Mouse (Mus musculus) cortical plate, adult 2 months (tissue): ENCODE results near the gene Crip2. TPM values are rescaled to one million over a fixed set of nuclear protein-coding genes. Genes with fewer than 3 reads are reported as not detected.

Experiments
- H3K27ac ChIP-seq: fragments of 200-500 bp; 2 replicates; pipeline ENCODE4 v1.5.1; 2012; ENCODE audit warnings: low read length, control low read depth, inconsistent platforms; ENCODE audit not compliant: insufficient read depth
- H3K4me1 ChIP-seq: fragments of 200-500 bp; 2 replicates; pipeline ENCODE4 v1.6.1; 2011; ENCODE audit warnings: low read length; ENCODE audit not compliant: control insufficient read depth, insufficient read depth
- H3K4me3 ChIP-seq: fragments of 200-500 bp; 2 replicates; pipeline ENCODE4 v1.5.1; 2011; ENCODE audit warnings: mild to moderate bottlenecking, low read length, control low read depth; ENCODE audit not compliant: insufficient read depth
- CTCF ChIP-seq: fragments of 200-500 bp; IDR thresholded peaks from 2 replicates; pipeline ENCODE4 v1.5.1; 2011; ENCODE audit warnings: mild to moderate bottlenecking, control low read depth, low read length; ENCODE audit not compliant: insufficient read depth; ENCODE audit errors: extremely low read depth
- POLR2A ChIP-seq: fragments of 200-500 bp; IDR thresholded peaks from 2 replicates; pipeline ENCODE4 v1.6.1; 2011; ENCODE audit warnings: mild to moderate bottlenecking, low read length, control low read depth; ENCODE audit not compliant: insufficient read depth; ENCODE audit errors: extremely low read depth
- polyA plus RNA-seq: library from polyadenylated mRNA; depleted of rRNA; stranded (reverse); fragments of >200 nt; gene quantifications from 2 replicates; pipeline ENCODE4 v1.2.3, GENCODE M21; 2012

The Crip2 gene
- polyA plus RNA-seq, 1 experiment = 281 TPM

GRCm38 (mm10) chr12:113106386-113106785, 33.6 kb upstream of the Crip2 start:
- TF ChIP-seq CTCF = no peak
- no peak for TF ChIP-seq POLR2A
- H3K4me1 ChIP-seq = peaks cover 15% of the 10 kb centered on the region
- H3K4me3 ChIP-seq = no peak overlapping the region
- H3K27ac ChIP-seq = no peak overlapping the region

GRCm38 (mm10) chr12:113107431-113108124, 32.5 kb upstream of the Crip2 start:
- no peak overlapping the region for H3K4me3 ChIP-seq
- H3K4me1 ChIP-seq = peaks cover 11% of the 10 kb centered on the region
- no peak overlapping the region for H3K27ac ChIP-seq
- TF ChIP-seq POLR2A (no peak), CTCF (no peak)

DNA sequence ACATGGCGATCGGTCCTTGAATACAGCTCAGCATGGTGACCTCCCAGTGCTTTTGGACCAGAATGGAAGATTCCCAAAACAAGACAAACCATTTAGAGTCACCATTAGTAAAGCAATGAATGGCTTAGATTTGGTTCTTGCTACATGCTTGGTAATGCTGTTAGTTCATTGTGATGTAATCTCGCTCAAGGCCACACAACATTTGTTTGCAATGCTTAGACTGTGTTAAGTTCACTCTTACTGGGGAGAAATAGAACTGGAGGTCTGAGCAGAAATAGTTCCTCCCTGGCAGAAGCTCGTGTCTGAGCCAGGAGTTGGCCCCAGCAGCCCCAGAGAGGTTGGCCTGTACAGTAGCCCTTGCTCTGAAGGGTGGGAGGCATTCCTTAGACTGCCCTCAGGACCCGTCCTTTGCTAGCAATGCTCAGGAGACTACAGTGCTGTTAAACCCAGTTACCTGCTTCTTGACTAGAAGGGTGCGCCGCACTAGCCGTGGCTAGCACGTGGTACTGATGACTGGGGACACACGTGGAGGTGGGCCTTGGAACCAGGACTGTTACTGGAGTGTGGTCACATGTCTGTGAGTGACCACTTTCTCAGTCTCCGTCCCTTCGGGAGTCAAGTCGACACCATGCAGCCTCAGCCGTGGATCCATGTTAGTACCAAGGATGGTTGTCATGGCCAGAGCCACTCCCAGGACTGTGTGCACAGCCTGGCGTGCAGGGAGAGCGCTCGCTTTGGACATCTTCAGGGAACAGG, 31.3 kb upstream of the Crip2 start:
- Histone ChIP-seq H3K4me3 (no peak overlapping the region), H3K4me1 (peaks cover 11% of the 10 kb centered on the region), H3K27ac (no peak overlapping the region)
- TF ChIP-seq POLR2A (no peak), CTCF (no peak)

DNA sequence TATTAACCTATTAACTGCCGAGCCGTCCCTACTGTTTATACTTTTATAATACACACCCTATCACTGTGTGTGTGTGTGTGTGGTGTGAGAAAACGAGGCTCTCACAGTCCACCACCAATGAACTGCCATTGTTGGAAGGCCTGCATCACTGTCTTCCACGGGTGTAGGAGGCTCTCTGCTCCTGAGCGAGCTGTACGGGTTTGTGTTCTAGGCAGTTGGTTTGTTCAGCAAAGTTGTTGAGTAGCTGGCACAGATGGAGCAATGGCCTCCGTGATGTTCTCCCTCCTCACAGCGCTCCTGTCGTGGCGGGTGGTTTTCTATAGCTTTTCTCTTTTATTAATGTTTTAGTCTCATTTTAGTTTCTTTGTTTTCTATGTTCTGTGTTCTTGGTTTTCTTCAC, 30.2 kb upstream of the Crip2 start:
- Histone ChIP-seq H3K4me1 (peaks cover 11% of the 10 kb centered on the region), H3K4me3 (no peak overlapping the region), H3K27ac (no peak overlapping the region)
- TF ChIP-seq POLR2A = no peak
- no peak for TF ChIP-seq CTCF

DNA sequence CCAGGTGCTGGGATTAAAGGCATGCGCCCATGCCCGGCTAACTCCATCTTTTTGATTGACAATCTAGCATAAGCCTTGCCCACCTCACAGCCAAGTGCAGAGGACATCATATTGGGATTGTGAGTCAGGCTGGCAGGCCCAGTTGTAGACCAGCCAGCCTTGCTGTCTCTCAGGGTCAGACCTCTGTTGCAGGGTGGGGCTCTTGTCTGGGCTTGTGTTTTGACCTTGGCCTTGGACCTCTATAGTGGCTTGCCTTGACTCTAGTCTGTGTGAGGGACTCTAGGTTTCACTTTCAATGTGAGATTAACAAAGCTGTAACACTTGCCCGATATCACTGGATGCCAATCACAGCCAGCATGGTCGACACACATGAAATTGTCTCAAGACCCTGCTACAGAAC, 25.9 kb upstream of the Crip2 start:
- Histone ChIP-seq H3K4me3 (no peak overlapping the region), H3K27ac (no peak overlapping the region), H3K4me1 (peaks cover 2% of the 10 kb centered on the region)
- TF ChIP-seq POLR2A = no peak
- TF ChIP-seq CTCF = no peak

DNA sequence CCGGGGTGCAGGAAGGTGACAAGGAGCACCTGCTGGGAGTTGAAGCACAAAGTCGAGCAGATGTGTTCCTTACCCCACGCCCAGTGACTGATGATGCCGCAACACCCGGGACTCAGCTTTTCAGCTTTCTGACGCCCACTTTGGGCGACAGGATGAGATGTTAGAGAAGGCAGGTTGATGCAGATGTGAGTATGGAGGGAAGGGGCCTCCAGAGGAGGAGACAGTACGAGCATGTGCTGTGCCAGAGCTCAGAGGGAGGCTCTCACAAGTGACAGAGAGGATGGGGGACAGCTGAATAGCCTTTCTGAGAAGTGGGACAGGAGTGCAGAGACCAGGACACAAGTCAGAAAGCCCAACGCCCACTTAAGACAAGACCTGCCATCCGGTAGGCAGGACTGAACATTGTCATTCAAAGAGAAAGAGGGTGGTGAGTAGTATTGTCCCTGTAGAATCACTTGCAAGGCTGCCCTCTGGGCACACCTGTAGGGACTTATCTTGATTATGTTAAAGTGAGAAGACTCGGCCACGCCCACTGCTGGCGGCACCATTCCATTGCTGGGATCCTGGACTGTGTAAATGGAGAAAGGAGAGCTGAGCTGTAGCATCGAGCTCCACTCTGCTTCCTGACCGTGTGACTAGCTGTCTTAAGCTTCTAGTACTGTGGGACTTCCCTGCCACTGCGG, 25.0 kb upstream of the Crip2 start:
- Histone ChIP-seq H3K4me3 (no peak overlapping the region), H3K27ac (no peak overlapping the region), H3K4me1 (peaks cover 3% of the 10 kb centered on the region)
- TF ChIP-seq POLR2A (no peak), CTCF (no peak)

DNA sequence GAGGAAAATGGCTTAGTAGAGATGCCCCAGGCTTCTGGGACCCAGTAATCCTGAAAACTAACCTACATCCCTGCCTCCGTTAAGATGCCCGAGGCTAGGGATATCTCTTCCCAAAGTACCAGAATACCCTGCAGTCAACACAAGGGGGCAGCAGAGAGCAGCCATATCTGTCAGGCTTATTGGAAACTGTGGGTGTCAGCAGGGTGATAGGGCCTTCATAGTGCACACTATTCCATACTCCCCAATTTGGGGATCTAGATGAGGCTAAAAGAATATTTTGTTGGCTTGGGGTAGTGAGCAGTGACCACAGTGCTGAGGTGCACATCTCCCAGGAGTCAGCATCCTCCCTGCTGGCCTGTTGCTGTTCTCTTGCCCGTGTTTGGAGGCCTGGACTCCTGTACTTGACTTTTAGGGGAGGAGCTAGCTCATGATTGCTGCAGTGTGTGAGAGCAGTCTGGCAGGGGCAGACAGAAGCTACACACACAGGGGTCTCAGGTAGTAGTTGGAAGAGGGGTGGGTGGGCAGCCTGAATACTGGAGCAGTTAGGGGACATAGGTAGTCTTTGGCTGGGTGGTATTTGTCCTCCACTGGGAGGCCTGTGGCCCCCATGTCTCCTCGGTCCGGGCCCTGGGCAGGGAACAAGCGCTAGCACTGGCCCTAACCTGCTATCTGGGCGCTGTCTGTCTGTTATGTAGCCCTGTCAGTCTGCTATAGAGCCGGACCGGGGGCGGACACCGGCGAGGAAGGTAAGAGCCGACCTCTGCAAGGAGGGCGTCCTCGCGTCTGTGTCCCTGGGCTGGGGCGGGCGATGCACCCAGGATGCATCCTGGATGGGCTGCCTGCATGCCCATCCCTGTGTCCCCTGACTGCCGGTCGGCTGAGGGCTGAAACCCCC, 20.3 kb upstream of the Crip2 start:
- 0 out of 2 replicates have a peak, but pooled peaks cover 1% of the 10 kb centered on the region for H3K4me1 ChIP-seq
- TF ChIP-seq POLR2A = no peak
- peak; percentile 90 for TF ChIP-seq CTCF
- no peak overlapping the region for H3K4me3 ChIP-seq
- no peak overlapping the region for H3K27ac ChIP-seq

GRCm38 (mm10) chr12:113124726-113125125, 15.3 kb upstream of the Crip2 start:
- H3K27ac ChIP-seq = no peak overlapping the region
- no peak overlapping the region for H3K4me3 ChIP-seq
- TF ChIP-seq POLR2A (no peak), CTCF (no peak)
- H3K4me1 ChIP-seq = no peaks in the 10 kb centered on the region

- no peak overlapping the region for H3K4me3 ChIP-seq
- no peak overlapping the region for H3K27ac ChIP-seq
- H3K4me1 ChIP-seq = no peaks in the 10 kb centered on the region
- TF ChIP-seq POLR2A (no peak), CTCF (no peak)
Observed at GRCm38 (mm10) chr12:113130732-113131131, 9.3 kb upstream of the Crip2 start.
